Mouse (Mus musculus): ENCODE results near the gene Brd2. TPM values are rescaled to one million over a fixed set of nuclear protein-coding genes. Genes with fewer than 3 reads are reported as not detected.

Gene Brd2
- total and polyA plus RNA-seq, 2 experiments from 2014 or later: 129 to 219 TPM

DNA sequence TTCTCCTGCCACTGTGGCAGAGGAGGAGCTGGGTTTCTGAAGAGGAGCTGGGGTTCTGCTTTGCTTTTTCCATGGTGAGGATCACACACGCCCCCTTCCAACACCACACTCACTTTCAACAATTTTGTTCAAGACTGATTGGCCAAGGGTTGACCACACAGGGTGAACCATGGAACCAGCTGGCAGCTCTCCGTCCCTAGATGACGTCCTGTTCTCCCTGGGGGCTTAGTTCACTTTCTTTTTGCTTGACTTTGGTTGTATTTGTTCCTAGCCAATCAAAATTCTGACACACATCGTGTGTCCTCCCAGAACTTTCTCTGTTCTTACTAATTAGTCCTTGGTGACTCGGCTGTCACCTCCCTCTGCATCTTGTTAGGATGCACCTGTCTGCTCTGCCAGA lies 25.2 kb downstream of the Brd2 start:
- H3K36me3 ChIP-seq (ENCODE audit: insufficient read depth): no peaks in the 10 kb centered on the region
- H3K4me2 ChIP-seq (ENCODE audit: low read depth): no peak overlapping the region
- 57% methylated on average over 5 of the region's 5 CpGs for WGBS
- no peaks in the 10 kb centered on the region for H3K27me3 ChIP-seq (ENCODE audit: insufficient read depth, low read length)
- no peak overlapping the region for H3K4me3 ChIP-seq (ENCODE audit: low read depth, low read length)
- no peaks in the 10 kb centered on the region for H3K9me3 ChIP-seq (ENCODE audit: low read length)
- H3K27ac ChIP-seq (ENCODE audit: low read depth, low read length): no peak overlapping the region
- no peak for TF ChIP-seq CTCF (IDR thresholded peaks at IDR 0.05; ENCODE audit: low read depth)
- H3K4me1 ChIP-seq (ENCODE audit: insufficient read depth): no peaks in the 10 kb centered on the region
- H3K9ac ChIP-seq: no peak overlapping the region
- ATAC-seq: no peak
- DNase-seq: no peak

DNA sequence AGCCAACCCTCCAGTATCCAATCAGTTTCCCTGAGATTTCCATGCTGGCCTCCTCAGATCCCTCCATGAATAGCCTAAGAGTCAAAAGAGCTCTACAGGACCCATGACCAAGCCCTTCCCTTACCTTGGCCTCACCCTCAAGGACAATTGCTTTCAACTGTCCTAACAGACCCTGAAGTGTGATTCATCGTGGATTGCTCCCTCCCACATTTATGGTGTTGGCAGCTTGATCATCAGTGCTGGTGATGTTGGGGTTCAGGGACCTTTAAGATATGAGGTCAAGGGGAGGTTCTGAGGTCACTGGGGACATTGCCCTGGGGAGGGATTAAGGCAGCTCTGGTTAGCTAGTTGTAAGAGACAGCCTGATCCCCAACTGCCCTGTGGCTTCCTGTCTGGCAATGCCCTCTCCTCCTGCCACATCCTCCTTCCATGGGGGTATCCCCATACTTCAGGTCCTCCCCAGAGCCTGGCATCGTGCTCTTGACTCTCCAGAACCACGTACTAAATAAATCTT lies 25.9 kb downstream of the Brd2 start:
- Histone ChIP-seq H3K27me3 (ENCODE audit: insufficient read depth, low read length) (no peaks in the 10 kb centered on the region), H3K36me3 (ENCODE audit: insufficient read depth) (no peaks in the 10 kb centered on the region), H3K9me3 (ENCODE audit: low read length) (no peaks in the 10 kb centered on the region), H3K9ac (no peak overlapping the region), H3K4me2 (ENCODE audit: low read depth) (no peak overlapping the region), H3K27ac (ENCODE audit: low read depth, low read length) (no peak overlapping the region), H3K4me3 (ENCODE audit: low read depth, low read length) (no peak overlapping the region), H3K4me1 (ENCODE audit: insufficient read depth) (no peaks in the 10 kb centered on the region)
- no peak for DNase-seq
- TF ChIP-seq CTCF (IDR thresholded peaks at IDR 0.05; ENCODE audit: low read depth): no peak
- WGBS: 75% methylated on average over 3 of the region's 3 CpGs
- ATAC-seq: no peak

DNA sequence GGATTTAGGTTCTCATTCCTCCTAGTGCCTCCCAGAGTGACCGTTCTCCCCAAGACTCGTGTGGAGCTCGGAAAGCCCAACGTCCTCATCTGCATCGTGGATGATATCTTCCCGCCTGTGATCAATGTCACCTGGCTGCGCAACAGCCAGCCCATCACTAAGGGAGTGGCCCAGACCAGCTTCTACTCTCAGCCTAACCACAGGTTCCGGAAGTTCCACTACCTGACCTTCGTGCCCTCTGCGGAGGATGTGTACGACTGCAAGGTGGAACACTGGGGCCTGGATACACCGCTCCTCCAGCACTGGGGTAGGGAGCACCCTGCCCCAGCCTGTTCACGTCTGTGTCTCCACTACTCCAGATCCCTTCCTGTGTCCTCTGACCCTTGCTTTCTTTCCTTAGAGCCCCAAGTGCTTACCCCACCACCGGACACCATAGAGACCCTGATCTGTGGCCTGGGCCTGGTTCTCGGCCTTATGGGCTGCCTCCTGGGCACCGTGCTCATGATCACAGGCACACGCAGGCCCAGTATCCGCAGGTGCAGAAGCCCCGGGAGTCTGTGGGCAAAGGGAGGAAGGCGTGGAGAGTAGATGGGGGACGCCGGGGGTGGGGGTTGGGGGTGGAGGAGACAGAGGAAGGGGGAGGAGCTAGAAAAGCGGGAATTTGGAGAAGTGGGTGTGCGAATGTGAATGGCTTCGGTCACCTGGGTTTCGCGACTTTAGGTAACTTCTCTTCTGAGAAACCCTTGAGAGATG lies 28.0 kb downstream of the Brd2 start:
- no peak for ATAC-seq
- Histone ChIP-seq H3K27ac (ENCODE audit: low read depth, low read length) (no peak overlapping the region), H3K27me3 (ENCODE audit: insufficient read depth, low read length) (no peaks in the 10 kb centered on the region), H3K36me3 (ENCODE audit: insufficient read depth) (no peaks in the 10 kb centered on the region), H3K4me1 (ENCODE audit: insufficient read depth) (no peaks in the 10 kb centered on the region), H3K9me3 (ENCODE audit: low read length) (no peaks in the 10 kb centered on the region), H3K9ac (no peak overlapping the region), H3K4me2 (ENCODE audit: low read depth) (no peak overlapping the region), H3K4me3 (ENCODE audit: low read depth, low read length) (no peak overlapping the region)
- WGBS: 91% methylated on average over 27 of the region's 27 CpGs
- TF ChIP-seq CTCF (IDR thresholded peaks at IDR 0.05; ENCODE audit: low read depth): no peak
- no peak for DNase-seq

GRCm38 (mm10) chr17:34093199-34093874 lies 29.1 kb downstream of the Brd2 start:
- Histone ChIP-seq H3K4me3 (ENCODE audit: low read depth, low read length) (no peak overlapping the region), H3K36me3 (ENCODE audit: insufficient read depth) (no peaks in the 10 kb centered on the region), H3K27me3 (ENCODE audit: insufficient read depth, low read length) (no peaks in the 10 kb centered on the region), H3K4me1 (ENCODE audit: insufficient read depth) (no peaks in the 10 kb centered on the region), H3K9ac (no peak overlapping the region), H3K4me2 (ENCODE audit: low read depth) (no peak overlapping the region), H3K27ac (ENCODE audit: low read depth, low read length) (no peak overlapping the region), H3K9me3 (ENCODE audit: low read length) (no peaks in the 10 kb centered on the region)
- DNase-seq: no peak
- 34% methylated on average over 7 of the region's 7 CpGs for WGBS
- no peak for TF ChIP-seq CTCF (IDR thresholded peaks at IDR 0.05; ENCODE audit: low read depth)
- no peak for ATAC-seq

DNA sequence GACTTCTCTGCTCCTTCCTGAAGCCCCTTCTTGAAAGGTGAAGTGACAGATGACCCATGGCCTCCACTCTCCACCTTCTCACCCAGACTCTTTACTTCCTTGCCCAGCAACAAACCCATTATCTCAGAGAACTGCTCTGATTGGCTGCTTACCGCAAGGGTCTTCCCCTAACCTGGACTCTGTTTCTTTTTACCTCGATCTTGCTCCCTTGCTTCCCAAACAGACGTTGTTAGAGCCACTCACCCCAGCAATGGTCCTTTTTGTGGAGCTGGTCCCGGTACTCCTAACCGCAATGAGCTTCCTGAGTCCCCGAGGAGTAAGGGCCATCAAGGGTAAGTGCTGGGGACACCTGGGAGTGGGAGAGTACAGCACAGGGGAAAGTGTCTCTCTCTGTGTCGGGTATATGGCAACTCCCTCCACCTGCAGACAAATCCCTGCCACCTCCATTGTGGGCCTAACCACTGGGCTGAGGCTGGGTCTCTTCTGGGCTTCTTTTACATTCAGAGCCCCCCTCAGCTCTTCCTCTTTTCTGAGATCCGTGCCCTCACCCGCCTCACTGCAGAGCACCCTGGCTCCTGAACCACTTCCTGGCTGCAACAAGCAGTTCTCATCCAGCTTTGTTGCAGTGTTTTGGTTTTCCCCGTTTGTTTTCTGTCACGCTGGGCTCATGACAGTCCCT lies 30.1 kb downstream of the Brd2 start, which contains the start of gene H2-Oa:
Gene H2-Oa, plus strand, starts transcription at position 144 of the 679 bp plus-strand sequence.
- DNase-seq (no peak), ATAC-seq (no peak)
- Histone ChIP-seq H3K4me3 (ENCODE audit: low read depth, low read length) (no peak within 1 kb of the TSS), H3K36me3 (ENCODE audit: insufficient read depth) (no peaks in the 10 kb centered on the region), H3K27me3 (ENCODE audit: insufficient read depth, low read length) (no peaks in the 10 kb centered on the region), H3K9me3 (ENCODE audit: low read length) (no peaks in the 10 kb centered on the region), H3K9ac (no peak within 1 kb of the TSS), H3K4me2 (ENCODE audit: low read depth) (no peak within 1 kb of the TSS), H3K4me1 (ENCODE audit: insufficient read depth) (no peaks in the 10 kb centered on the region), H3K27ac (ENCODE audit: low read depth, low read length) (no peak within 1 kb of the TSS)
- no peak for TF ChIP-seq CTCF (IDR thresholded peaks at IDR 0.05; ENCODE audit: low read depth)
- WGBS: 42% methylated on average over 11 of the region's 11 CpGs

DNA sequence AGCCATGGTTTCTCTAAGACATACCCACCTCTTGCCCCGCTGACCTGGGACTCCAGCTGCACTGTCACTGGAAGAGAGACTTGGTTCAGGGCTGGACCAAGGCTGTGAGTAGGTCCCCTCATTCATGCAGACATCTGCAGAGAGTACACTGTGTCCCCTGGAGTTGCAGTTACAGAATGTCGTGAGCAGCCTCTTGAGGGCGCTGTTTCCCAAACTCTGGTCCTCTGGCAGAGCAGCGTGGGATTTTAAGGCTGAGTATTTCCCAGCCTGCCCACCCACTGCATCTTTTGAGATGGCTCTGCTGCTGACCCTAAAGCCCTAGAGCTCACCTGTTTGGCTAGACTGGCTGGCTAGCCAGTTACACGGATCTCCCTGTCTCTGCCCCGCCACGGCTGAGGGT lies 31.5 kb downstream of the Brd2 start:
- H3K9ac ChIP-seq: no peak overlapping the region
- no peaks in the 10 kb centered on the region for H3K36me3 ChIP-seq (ENCODE audit: insufficient read depth)
- no peak overlapping the region for H3K27ac ChIP-seq (ENCODE audit: low read depth, low read length)
- ATAC-seq (no peak), DNase-seq (no peak)
- H3K9me3 ChIP-seq (ENCODE audit: low read length): no peaks in the 10 kb centered on the region
- H3K4me3 ChIP-seq (ENCODE audit: low read depth, low read length): no peak overlapping the region
- H3K27me3 ChIP-seq (ENCODE audit: insufficient read depth, low read length): no peaks in the 10 kb centered on the region
- H3K4me1 ChIP-seq (ENCODE audit: insufficient read depth): no peaks in the 10 kb centered on the region
- 51% methylated on average over 7 of the region's 7 CpGs for WGBS
- TF ChIP-seq CTCF (IDR thresholded peaks at IDR 0.05; ENCODE audit: low read depth): peak; percentile 32; the same call in 1 of the 2 replicates
- H3K4me2 ChIP-seq (ENCODE audit: low read depth): no peak overlapping the region

Measured in forebrain, postnatal 0 days (tissue).